Mouse (Mus musculus) thymus, adult 2 months (tissue): ENCODE results near the gene Platr17.

Experiments
- CTCF ChIP-seq: fragments of 200-500 bp; IDR thresholded peaks from 2 replicates; pipeline ENCODE4 v1.5.1; 2012; ENCODE audit warnings: mild to moderate bottlenecking, control low read depth, low read length, moderate library complexity, borderline replicate concordance; ENCODE audit not compliant: control insufficient read depth, poor library complexity, insufficient read depth; ENCODE audit errors: extremely low read depth
- POLR2A ChIP-seq: fragments of 200-500 bp; IDR thresholded peaks from 2 replicates; pipeline ENCODE4 v1.6.1; 2012; ENCODE audit warnings: mild to moderate bottlenecking, low read length, control low read depth, moderate library complexity; ENCODE audit not compliant: control insufficient read depth, poor library complexity, insufficient read depth; ENCODE audit errors: extremely low read depth

GRCm38 (mm10) chr17:33916294-33916693 is 11.4 kb downstream of the Platr17 start:
- no peak for TF ChIP-seq POLR2A
- TF ChIP-seq CTCF = 0 out of 2 replicates have a peak, but pooled peaks have one; percentile 1
